Mouse (Mus musculus) ZHBTc4 (cell line): ENCODE data around the gene Lmna.

Source experiments
- DNase-seq: peaks from one replicate; pipeline ENCODE4 v3.0.0-alpha.2; 2011; ENCODE audit warnings: low read depth, low spot score

The Lmna gene

GRCm38 (mm10) chr3:88448443-88448842 lies 61.3 kb downstream of the Lmna start:
- DNase-seq, result no peak

- DNase-seq, result no peak
Observed at GRCm38 (mm10) chr3:88447676-88448183, 62.0 kb downstream of the Lmna start.

GRCm38 (mm10) chr3:88446471-88447123 lies 63.2 kb downstream of the Lmna start:
- no peak for DNase-seq

GRCm38 (mm10) chr3:88442888-88443287 lies 66.9 kb downstream of the Lmna start:
- DNase-seq, result peak; percentile 53

- DNase-seq, result no peak
Observed at GRCm38 (mm10) chr3:88442488-88442887, 67.3 kb downstream of the Lmna start.

GRCm38 (mm10) chr3:88440500-88441381 lies 69.0 kb downstream of the Lmna start:
- DNase-seq, result peak; percentile 69

GRCm38 (mm10) chr3:88439582-88439981 lies 70.2 kb downstream of the Lmna start:
- DNase-seq, result peak; percentile 65

- no peak for DNase-seq
Observed at GRCm38 (mm10) chr3:88437454-88437853, 72.3 kb downstream of the Lmna start.

GRCm38 (mm10) chr3:88436395-88437201 lies 73.2 kb downstream of the Lmna start:
- DNase-seq, result peak; percentile 53

GRCm38 (mm10) chr3:88435515-88435914 lies 74.2 kb downstream of the Lmna start:
- no peak for DNase-seq
